In the genomic region with DNA sequence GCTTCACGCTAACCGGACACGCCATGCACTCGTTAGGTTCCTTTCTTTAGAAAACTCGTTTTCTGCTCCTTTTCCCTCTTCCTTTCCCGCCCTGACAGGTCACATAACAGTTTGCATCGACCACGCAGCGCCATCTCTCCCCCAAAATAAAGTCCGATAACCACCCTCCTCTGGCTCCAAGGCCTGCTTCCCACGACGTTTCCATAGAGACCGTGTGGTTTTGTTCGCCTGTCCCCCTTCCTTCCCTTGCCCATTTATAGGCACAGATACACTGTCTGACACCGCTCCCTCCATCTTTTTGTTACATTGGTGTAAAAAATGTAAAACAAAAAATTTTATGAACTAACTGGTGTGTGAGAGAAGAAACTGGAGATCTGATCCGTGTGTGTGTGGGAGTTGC, we compare ENCODE assay signal across 23 mouse cellular contexts. TPM values are rescaled to one million over a fixed set of nuclear protein-coding genes. Genes with fewer than 3 reads are reported as not detected.
DNase-seq lines count a peak whose midpoint lies in the region; TF ChIP-seq lines count a peak whose summit lies in the region.
"Had no signal": no experiment of that assay in that cellular context is flagged by ENCODE, and none has a peak within 500 bp of the region (broad histone marks: within the 10 kb centered on the region; RNA-seq: fewer than 3 reads in every experiment).

No protein-coding gene starts in this region.

- intact Hi-C loops in left cerebral cortex, postnatal 14 days (cut with DNase I): no loop called here
- intact Hi-C loops in left cerebral cortex, postnatal 4 days (cut with DNase I): no loop called here

- H3K36me3 ChIP-seq in testis, adult 2 months (ENCODE audit: control insufficient read depth, insufficient read depth, low read length): no peaks in the 10 kb centered on the region
- H3K36me3 ChIP-seq in embryonic facial prominence, embryonic 10.5 days (replicated peaks): peaks cover 61% of the 10 kb centered on the region

- TF ChIP-seq CTCF in layer of hippocampus, adult 2 months (conservative IDR thresholded peaks at IDR 0.05): no peak
- no peak for TF ChIP-seq CTCF in testis, adult 2 months (IDR thresholded peaks at IDR 0.05; ENCODE audit: control insufficient read depth, insufficient read depth, insufficient replicate concordance, low read depth, low read length)

- H3K9me3 ChIP-seq in embryonic facial prominence, embryonic 10.5 days: no peaks in the 10 kb centered on the region
- H3K9me3 ChIP-seq: embryonic facial prominence, embryonic 13.5 days; embryonic facial prominence, embryonic 15.5 days; forebrain, embryonic 10.5 days; forebrain, embryonic 12.5 days; G1E had no signal

- H3K27me3 ChIP-seq in testis, adult 2 months (ENCODE audit: control insufficient read depth, insufficient read depth, low read length): no peaks in the 10 kb centered on the region
- H3K27me3 ChIP-seq in embryonic facial prominence, embryonic 10.5 days (replicated peaks; ENCODE audit: low read depth, poor library complexity, severe bottlenecking): no peaks in the 10 kb centered on the region
- H3K27me3 ChIP-seq: CH12.LX; embryonic facial prominence, embryonic 13.5 days; embryonic facial prominence, embryonic 15.5 days; forebrain, embryonic 12.5 days; Patski had no signal

- H3K4me1 ChIP-seq in testis, adult 2 months (ENCODE audit: control insufficient read depth, insufficient read depth, low read length): peaks cover 4% of the 10 kb centered on the region
- peaks cover 31% of the 10 kb centered on the region for H3K4me1 ChIP-seq in embryonic facial prominence, embryonic 10.5 days
- H3K4me1 ChIP-seq: forebrain, embryonic 12.5 days had no signal

- no peak for TF ChIP-seq POLR2A in testis, adult 2 months (IDR thresholded peaks at IDR 0.05; ENCODE audit: control insufficient read depth, low read depth, low read length)

- WGBS in embryonic facial prominence, embryonic 10.5 days: 89% methylated on average over 16 of the region's 16 CpGs

- H3K27ac ChIP-seq in layer of hippocampus, adult 2 months: peak overlapping the region; percentile 81
- peak overlapping the region; percentile 27; the same call in 1 of the 2 replicates for H3K27ac ChIP-seq in testis, adult 2 months (ENCODE audit: control insufficient read depth, insufficient read depth, low read depth, low read length)
- H3K27ac ChIP-seq in embryonic facial prominence, embryonic 10.5 days (replicated peaks): no peak overlapping the region
- H3K27ac ChIP-seq: embryonic facial prominence, embryonic 13.5 days; embryonic facial prominence, embryonic 15.5 days; forebrain, embryonic 12.5 days had no signal

- no peak for DNase-seq in layer of hippocampus, adult 2 months (ENCODE audit: low spot score in 2 of 2)
- no peak for DNase-seq in layer of hippocampus, adult 9-10 months (ENCODE audit: low spot score)
- DNase-seq in left cerebral cortex, postnatal 14 days (ENCODE audit: low spot score in 2 of 2): peak; percentile 45 to 66
- no peak for DNase-seq in left cerebral cortex, postnatal 4 days
- no peak for DNase-seq in testis, postnatal 14 days (ENCODE audit: low spot score)
- no peak for DNase-seq in embryonic facial prominence, embryonic 10.5 days (ENCODE audit: low spot score)
- DNase-seq: adrenal gland, adult 8-10 months; adrenal gland, postnatal 14 days; adrenal gland, postnatal 36 days; B cell, adult 2 months; cerebellum, adult 11-12 months; cerebellum, adult 9-10 months; cerebellum, postnatal 10 days; cerebellum, postnatal 25 days had no signal

- no peak overlapping the region for H3K4me3 ChIP-seq in layer of hippocampus, adult 2 months
- H3K4me3 ChIP-seq in testis, adult 2 months (ENCODE audit: control insufficient read depth, low read depth, low read length): no peak overlapping the region
- H3K4me3 ChIP-seq in embryonic facial prominence, embryonic 10.5 days: no peak overlapping the region
- H3K4me3 ChIP-seq: embryonic facial prominence, embryonic 13.5 days; embryonic facial prominence, embryonic 15.5 days; erythroblast, embryonic 14.5 days; forebrain, embryonic 10.5 days; forebrain, embryonic 12.5 days had no signal

RNA-seq across cellular contexts. Expression of a gene that starts 19.4 kb away (rescaled TPM):
- 10 to 100 TPM; 12.5 to 13.3 TPM for total RNA-seq in layer of hippocampus, adult 2 months (2021)
- total RNA-seq in left cerebral cortex, postnatal 14 days (2021): 10 to 100 TPM; 15.1 to 15.4 TPM
- 10 to 100 TPM; 12.7 to 12.9 TPM for total RNA-seq in left cerebral cortex, postnatal 4 days (2021)
- 5.5 and 5.7 TPM in 2 replicates for polyA plus RNA-seq in testis, adult 2 months (2012; rRNA removed)
- polyA plus RNA-seq in embryonic facial prominence, embryonic 10.5 days (2016; fragmentation: Nextera tagmentation; extraction: Ambion mirVana): 17.5 and 17.7 TPM in 2 replicates

RNA-seq across cellular contexts. Expression of a gene that starts 19.4 kb away (rescaled TPM):
- total RNA-seq in layer of hippocampus, adult 2 months (2021): 10 to 100 TPM; 31.6 to 32.9 TPM
- total RNA-seq in left cerebral cortex, postnatal 14 days (2021): 10 to 100 TPM; 26.7 to 28.9 TPM
- total RNA-seq in left cerebral cortex, postnatal 4 days (2021): 10 to 100 TPM; 24.9 to 26.4 TPM
- polyA plus RNA-seq in testis, adult 2 months (2012; rRNA removed): 19.7 and 20.7 TPM in 2 replicates
- 141 and 158 TPM in 2 replicates for polyA plus RNA-seq in embryonic facial prominence, embryonic 10.5 days (2016; fragmentation: Nextera tagmentation; extraction: Ambion mirVana)

Comparison
In these comparisons a context has a peak if more than half of its experiments do, and no peak if none do; other contexts are left out.
1. DNase-seq: peak in left cerebral cortex, postnatal 14 days (2 of 2); none in layer of hippocampus, adult 2 months (0 of 2), layer of hippocampus, adult 9-10 months (single experiment), left cerebral cortex, postnatal 4 days (single experiment), testis, postnatal 14 days (single experiment) and embryonic facial prominence, embryonic 10.5 days (single experiment).